Mouse (Mus musculus) brain, embryonic 14.5 days (tissue): ENCODE results near the gene Cd9.

Source experiments
- CTCF ChIP-seq: fragments of 200-500 bp; IDR thresholded peaks from 2 replicates; pipeline ENCODE4 v1.5.1; 2012; ENCODE audit warnings: inconsistent platforms, mild to moderate bottlenecking, moderate library complexity, borderline replicate concordance; ENCODE audit not compliant: insufficient read depth, insufficient read length; ENCODE audit errors: extremely low read depth
- POLR2A ChIP-seq: fragments of 200-500 bp; IDR thresholded peaks from 2 replicates; pipeline ENCODE4 v1.6.1; 2012; ENCODE audit warnings: mild to moderate bottlenecking, inconsistent platforms, borderline replicate concordance; ENCODE audit not compliant: poor library complexity, insufficient read depth, insufficient read length, severe bottlenecking; ENCODE audit errors: extremely low read depth

DNA sequence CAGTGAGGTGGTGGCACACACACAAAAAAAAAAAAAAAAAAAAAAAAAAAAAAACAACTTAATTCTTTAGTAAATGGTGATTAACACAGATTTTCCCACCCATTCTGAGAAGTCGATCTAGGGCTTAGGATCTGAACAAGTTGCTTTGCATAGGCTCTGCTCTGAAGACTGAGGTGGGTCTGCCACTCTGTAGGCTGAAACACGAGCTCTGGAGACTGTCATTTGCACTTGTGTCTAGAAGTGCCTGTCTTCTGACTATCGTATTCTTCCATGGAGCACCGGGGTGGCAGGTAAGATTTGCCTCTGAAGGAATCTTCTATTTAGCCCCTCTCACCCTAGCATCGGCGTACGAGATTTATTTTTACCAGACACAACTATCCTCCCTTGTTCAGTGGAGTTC, 62.1 kb downstream of the Cd9 start:
- no peak for TF ChIP-seq CTCF
- no peak for TF ChIP-seq POLR2A
